Mouse (Mus musculus) liver, embryonic 11.5 days (tissue): ENCODE measurements around the gene Bicra. TPM values are rescaled to one million over a fixed set of nuclear protein-coding genes. Genes with fewer than 3 reads are reported as not detected.

ENCODE experiments used
- ATAC-seq: fragments of 200-750 bp; cut with Nextera tagmentation; replicated peaks from 2 replicates; pipeline ENCODE4 v1.8.0; 2017; ENCODE audit warnings: moderate number of reproducible peaks, mild to moderate bottlenecking, moderate TSS enrichment, moderate library complexity; ENCODE audit not compliant: low FRiP score
- DNase-seq: peaks from one replicate; pipeline ENCODE4 v3.0.0-alpha.2; 2017; ENCODE audit warnings: low spot score
- H3K27ac ChIP-seq: fragments of 300-500 bp; sonication (generic); 2 replicates; pipeline ENCODE4 v1.5.1; 2014; ENCODE audit warnings: mild to moderate bottlenecking, low read depth, low read length, control low read depth
- H3K27me3 ChIP-seq: fragments of 300-500 bp; sonication (generic); replicated peaks from 2 replicates; pipeline ENCODE4 v1.6.1; 2014; ENCODE audit warnings: low read length, mixed read lengths; ENCODE audit not compliant: control insufficient read depth, insufficient read depth
- H3K36me3 ChIP-seq: fragments of 300-500 bp; sonication (generic); 2 replicates; pipeline ENCODE4 v1.6.1; 2014; ENCODE audit warnings: mild to moderate bottlenecking, low read length, moderate library complexity, mixed read lengths; ENCODE audit not compliant: control insufficient read depth, insufficient read depth
- H3K4me1 ChIP-seq: fragments of 300-500 bp; sonication (generic); replicated peaks from 2 replicates; pipeline ENCODE4 v1.6.1; 2014; ENCODE audit warnings: low read length, mixed read lengths; ENCODE audit not compliant: control insufficient read depth, insufficient read depth
- H3K4me2 ChIP-seq: fragments of 300-500 bp; sonication (generic); 2 replicates; pipeline ENCODE4 v1.6.1; 2014; ENCODE audit warnings: mild to moderate bottlenecking, control low read depth, moderate library complexity
- H3K4me3 ChIP-seq: fragments of 300-500 bp; sonication (generic); 2 replicates; pipeline ENCODE4 v1.5.1; 2014; ENCODE audit warnings: low read depth, low read length, control low read depth
- H3K9ac ChIP-seq: fragments of 300-500 bp; sonication (generic); 2 replicates; pipeline ENCODE4 v1.6.1; 2014; ENCODE audit warnings: low read depth, low read length, control low read depth
- H3K9me3 ChIP-seq: fragments of 300-500 bp; sonication (generic); 2 replicates; pipeline ENCODE4 v1.6.1; 2016; ENCODE audit warnings: low read length, inconsistent platforms, mixed read lengths; ENCODE audit not compliant: control insufficient read depth
- WGBS: fragments of 180-500 bp; shearing (Covaris S2); extraction: QIAGEN DNeasy Blood & Tissue Kit; methylation state at CpG from one replicate; pipeline ENCODE4 v1.1.7; 2014; 5-methylcytosine and 5-hydroxymethylcytosine counted together
- polyA plus RNA-seq: library from polyadenylated mRNA; unstranded; fragments of >200 nt; fragmentation: Nextera tagmentation; extraction: Ambion mirVana; gene quantifications from 2 replicates; pipeline ENCODE4 v1.2.1, GENCODE M21; 2014

Bicra gene
- polyA plus RNA-seq, 1 experiment from 2014 or later: 7.3 TPM

DNA sequence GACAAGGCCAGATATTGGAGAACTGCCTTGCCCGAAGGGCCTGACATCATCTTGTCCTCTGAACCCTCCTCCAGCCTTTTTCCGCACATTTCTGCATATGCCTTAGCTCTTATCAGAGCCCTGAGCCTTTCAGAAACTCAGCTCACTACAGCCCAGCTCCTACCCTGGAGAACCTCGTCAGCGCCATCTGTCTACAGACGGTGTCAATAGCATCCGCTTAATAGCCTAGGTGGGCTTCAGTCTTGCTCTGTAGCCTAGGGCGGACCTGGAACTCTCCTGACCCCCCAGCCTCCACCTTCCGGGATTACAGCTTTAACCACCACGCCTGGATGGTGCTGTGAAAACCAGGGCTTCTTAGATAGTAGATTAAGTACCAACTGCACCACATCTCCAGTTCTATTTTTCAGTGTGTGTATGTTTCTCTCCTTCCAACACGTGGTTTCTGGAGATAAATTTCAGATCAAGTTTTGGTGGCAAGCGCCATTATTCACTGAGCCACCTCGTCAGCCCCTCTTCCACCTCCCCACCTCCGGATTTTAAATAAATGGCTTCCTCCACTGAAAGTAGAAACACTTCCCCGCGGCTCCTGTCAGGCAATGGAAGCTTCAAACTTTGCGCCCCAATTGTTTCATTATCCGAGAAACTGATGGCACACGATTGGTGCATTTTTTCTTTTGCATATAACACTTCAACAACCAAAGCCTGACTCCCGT is 4.3 kb upstream of the Bicra start:
- Histone ChIP-seq H3K4me3 (peak overlapping the region; percentile 68), H3K4me2 (peak overlapping the region; percentile 93), H3K4me1 (peaks cover 15% of the 10 kb centered on the region), H3K27ac (peak overlapping the region; percentile 89), H3K9me3 (no peaks in the 10 kb centered on the region), H3K36me3 (no peaks in the 10 kb centered on the region), H3K27me3 (no peaks in the 10 kb centered on the region), H3K9ac (peak overlapping the region; percentile 77)
- ATAC-seq (peak; percentile 57), DNase-seq (peak; percentile 83)
- 3% methylated on average over 19 of the region's 19 CpGs for WGBS

- Histone ChIP-seq H3K9ac (no peak overlapping the region), H3K27ac (no peak overlapping the region)
Measured at GRCm38 (mm10) chr7:16050600-16050999, 2.9 kb upstream of the Bicra start.

GRCm38 (mm10) chr7:16049576-16049915 is 1.8 kb upstream of the Bicra start:
- DNase-seq: no peak
- ATAC-seq: no peak
- Histone ChIP-seq H3K9me3 (no peaks in the 10 kb centered on the region), H3K4me1 (peaks cover 29% of the 10 kb centered on the region), H3K27me3 (no peaks in the 10 kb centered on the region), H3K4me3 (peak overlapping the region; percentile 90), H3K9ac (peak overlapping the region; percentile 93), H3K27ac (peak overlapping the region; percentile 94; the same call in 1 of the 2 replicates), H3K4me2 (peak overlapping the region; percentile 92), H3K36me3 (no peaks in the 10 kb centered on the region)
- 67% methylated on average over 7 of the region's 7 CpGs for WGBS

More at GRCm38 (mm10) chr7:16050600-16050999, 2.9 kb upstream of the Bicra start:
- Histone ChIP-seq H3K4me2 (peak overlapping the region; percentile 92), H3K9me3 (no peaks in the 10 kb centered on the region), H3K27me3 (no peaks in the 10 kb centered on the region), H3K4me1 (peaks cover 20% of the 10 kb centered on the region), H3K36me3 (no peaks in the 10 kb centered on the region), H3K4me3 (no peak overlapping the region)
- DNase-seq (no peak), ATAC-seq (no peak)
- 83% methylated on average over 3 of the region's 3 CpGs for WGBS

DNA sequence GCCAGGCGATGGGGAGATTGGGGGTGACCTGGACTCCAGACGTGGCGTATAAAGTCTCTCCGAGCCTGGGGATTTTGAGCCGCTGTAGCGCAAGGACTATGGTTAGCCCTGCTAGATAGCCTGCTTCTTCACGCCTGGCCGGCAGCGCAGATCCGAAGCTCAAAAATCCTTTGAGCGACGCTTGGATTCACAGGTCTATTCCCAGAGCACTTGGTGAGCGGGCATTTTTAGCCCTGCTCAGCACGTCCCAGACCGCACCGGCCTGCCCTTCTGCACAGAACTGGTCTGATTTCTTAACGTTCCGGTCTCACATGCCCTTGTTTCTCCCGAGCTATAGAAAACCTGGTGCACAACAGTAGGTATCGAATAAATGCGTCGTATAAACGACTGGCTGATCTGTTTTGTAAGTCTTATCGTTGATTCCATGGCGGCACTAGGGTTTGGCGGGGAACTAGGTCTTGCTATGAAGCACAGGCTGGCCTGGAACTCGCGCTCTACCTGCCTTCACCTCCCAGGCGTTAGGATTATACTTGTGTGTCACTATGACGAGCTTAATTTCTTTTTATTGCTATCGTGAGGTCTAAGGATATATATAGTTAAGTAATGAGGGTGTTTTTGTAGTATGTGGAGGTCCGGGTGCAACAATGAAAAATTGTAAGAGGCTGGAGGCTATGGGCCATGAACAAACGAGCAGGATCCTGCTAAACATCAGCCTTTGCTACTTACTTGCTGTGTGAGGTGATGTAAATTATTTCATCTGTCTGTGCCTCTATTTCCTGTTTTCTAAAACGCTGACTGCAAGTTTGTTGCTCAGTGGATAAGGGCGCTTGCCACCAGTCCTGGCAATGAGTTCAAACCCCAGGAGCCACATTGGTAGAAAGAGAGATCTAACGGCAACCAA is 1.2 kb upstream of the Bicra start:
- peak overlapping the region; percentile 90 for H3K4me3 ChIP-seq
- peak; percentile 48 for DNase-seq
- H3K9me3 ChIP-seq: no peaks in the 10 kb centered on the region
- H3K36me3 ChIP-seq: no peaks in the 10 kb centered on the region
- H3K27me3 ChIP-seq: no peaks in the 10 kb centered on the region
- H3K4me1 ChIP-seq: peaks cover 36% of the 10 kb centered on the region
- 7% methylated on average over 36 of the region's 36 CpGs for WGBS
- no peak for ATAC-seq
- peak overlapping the region; percentile 92 for H3K4me2 ChIP-seq
- peak overlapping the region; percentile 94 for H3K27ac ChIP-seq
- peak overlapping the region; percentile 93 for H3K9ac ChIP-seq

DNA sequence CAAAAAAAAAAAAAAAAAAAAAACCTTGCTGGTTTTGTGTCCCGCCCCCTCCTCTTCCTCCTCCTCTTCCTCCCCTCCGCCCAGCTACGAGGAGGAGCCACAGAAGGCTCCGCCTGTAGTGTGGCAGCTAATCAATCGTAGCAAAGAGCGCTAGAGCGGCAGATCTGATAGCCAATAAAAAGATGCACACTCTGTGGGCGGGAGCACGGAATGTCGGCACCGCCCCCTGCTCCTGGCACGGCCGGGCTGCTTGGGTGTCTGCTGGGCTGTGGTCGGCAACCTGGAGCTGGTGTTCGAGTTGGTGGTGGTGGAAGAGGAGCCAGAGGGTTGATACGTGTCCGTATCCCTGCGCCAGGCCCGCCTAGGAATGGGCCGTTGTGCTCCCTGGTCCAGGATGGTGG is 443 bp upstream of the Bicra start:
- H3K27ac ChIP-seq: peak overlapping the region; percentile 94
- H3K4me2 ChIP-seq: peak overlapping the region; percentile 92
- no peaks in the 10 kb centered on the region for H3K27me3 ChIP-seq
- no peaks in the 10 kb centered on the region for H3K36me3 ChIP-seq
- under 1% methylated on average over 20 of the region's 20 CpGs for WGBS
- peak overlapping the region; percentile 93 for H3K9ac ChIP-seq
- peak; percentile 96 for DNase-seq
- peak; percentile 77 for ATAC-seq
- no peaks in the 10 kb centered on the region for H3K9me3 ChIP-seq
- peaks cover 39% of the 10 kb centered on the region for H3K4me1 ChIP-seq
- peak overlapping the region; percentile 90 for H3K4me3 ChIP-seq

GRCm38 (mm10) chr7:16046481-16047337 is 1.0 kb downstream of the Bicra start:
- no peaks in the 10 kb centered on the region for H3K9me3 ChIP-seq
- peak overlapping the region; percentile 94 for H3K27ac ChIP-seq
- H3K27me3 ChIP-seq: no peaks in the 10 kb centered on the region
- peak overlapping the region; percentile 93 for H3K9ac ChIP-seq
- peak overlapping the region; percentile 90 for H3K4me3 ChIP-seq
- H3K4me1 ChIP-seq: peaks cover 38% of the 10 kb centered on the region
- no peaks in the 10 kb centered on the region for H3K36me3 ChIP-seq
- ATAC-seq (peak; percentile 28), DNase-seq (peak; percentile 66)
- WGBS: under 1% methylated on average over 44 of the region's 46 CpGs
- peak overlapping the region; percentile 82 for H3K4me2 ChIP-seq

GRCm38 (mm10) chr7:16046101-16046480 is 1.6 kb downstream of the Bicra start:
- H3K4me2 ChIP-seq: peak overlapping the region; percentile 82
- no peaks in the 10 kb centered on the region for H3K36me3 ChIP-seq
- WGBS: 3% methylated on average over 7 of the region's 7 CpGs
- H3K27me3 ChIP-seq: no peaks in the 10 kb centered on the region
- peaks cover 38% of the 10 kb centered on the region for H3K4me1 ChIP-seq
- peak overlapping the region; percentile 94 for H3K27ac ChIP-seq
- DNase-seq (peak; percentile 66), ATAC-seq (peak; percentile 72)
- no peaks in the 10 kb centered on the region for H3K9me3 ChIP-seq
- peak overlapping the region; percentile 93 for H3K9ac ChIP-seq
- H3K4me3 ChIP-seq: peak overlapping the region; percentile 90

- Histone ChIP-seq H3K9ac (peak overlapping the region; percentile 93; the same call in 1 of the 2 replicates), H3K4me2 (peak overlapping the region; percentile 82), H3K4me1 (peaks cover 40% of the 10 kb centered on the region), H3K36me3 (no peaks in the 10 kb centered on the region), H3K27me3 (no peaks in the 10 kb centered on the region), H3K9me3 (no peaks in the 10 kb centered on the region), H3K4me3 (peak overlapping the region; percentile 90), H3K27ac (peak overlapping the region; percentile 94)
- ATAC-seq (no peak), DNase-seq (no peak)
- WGBS: 37% methylated on average over 2 of the region's 2 CpGs
Measured at GRCm38 (mm10) chr7:16045538-16045937, 2.2 kb downstream of the Bicra start.
